Mouse (Mus musculus): ENCODE results near the gene Sacs.
"Not testable (repeated sequence)": the region's sequence is repeated elsewhere in the genome, so short reads cannot be mapped to it uniquely, and the experiment has no call there.

The Sacs gene

GRCm38 (mm10) chr14:61137994-61138726, at the start of gene Sacs:
Gene Sacs (plus strand): TSS chr14:61138457.
- DNase-seq (ENCODE audit: low read depth), result no peak

- DNase-seq (ENCODE audit: low read depth), result no peak
Observed at GRCm38 (mm10) chr14:61090955-61091354, 47.3 kb upstream of the Sacs start.

- DNase-seq (ENCODE audit: low read depth), result no peak
Observed at GRCm38 (mm10) chr14:61092073-61092472, 46.2 kb upstream of the Sacs start.

GRCm38 (mm10) chr14:61097974-61098625, 40.2 kb upstream of the Sacs start:
- DNase-seq (ENCODE audit: low read depth), result no peak

GRCm38 (mm10) chr14:61100736-61101135, 37.5 kb upstream of the Sacs start:
- no peak for DNase-seq (ENCODE audit: low read depth)

- no peak for DNase-seq (ENCODE audit: low read depth)
Observed at GRCm38 (mm10) chr14:61106404-61106803, 31.9 kb upstream of the Sacs start.

- no peak for DNase-seq (ENCODE audit: low read depth)
Observed at GRCm38 (mm10) chr14:61108625-61109024, 29.6 kb upstream of the Sacs start.

GRCm38 (mm10) chr14:61112404-61112803, 25.9 kb upstream of the Sacs start:
- peak; percentile 71 for DNase-seq (ENCODE audit: low read depth)

- no peak for DNase-seq (ENCODE audit: low read depth)
Observed at GRCm38 (mm10) chr14:61124755-61125154, 13.5 kb upstream of the Sacs start.

- no peak for DNase-seq (ENCODE audit: low read depth)
Observed at GRCm38 (mm10) chr14:61125201-61125600, 13.1 kb upstream of the Sacs start.

- DNase-seq (ENCODE audit: low read depth), result not testable (repeated sequence)
Observed at GRCm38 (mm10) chr14:61127365-61127764, 10.9 kb upstream of the Sacs start.

GRCm38 (mm10) chr14:61128961-61129507, 9.2 kb upstream of the Sacs start:
- no peak for DNase-seq (ENCODE audit: low read depth)

GRCm38 (mm10) chr14:61132556-61132955, 5.7 kb upstream of the Sacs start:
- no peak for DNase-seq (ENCODE audit: low read depth)

GRCm38 (mm10) chr14:61134381-61135030, 3.8 kb upstream of the Sacs start:
- DNase-seq (ENCODE audit: low read depth), result no peak

- no peak for DNase-seq (ENCODE audit: low read depth)
Observed at GRCm38 (mm10) chr14:61137410-61137809, 847 bp upstream of the Sacs start.

- DNase-seq (ENCODE audit: low read depth), result no peak
Observed at GRCm38 (mm10) chr14:61138727-61139067, 440 bp downstream of the Sacs start.

- no peak for DNase-seq (ENCODE audit: low read depth)
Observed at GRCm38 (mm10) chr14:61143358-61143757, 5.1 kb downstream of the Sacs start.

- DNase-seq (ENCODE audit: low read depth), result peak; percentile 45
Observed at GRCm38 (mm10) chr14:61143869-61144268, 5.6 kb downstream of the Sacs start.

- not testable (repeated sequence) for DNase-seq (ENCODE audit: low read depth)
Observed at GRCm38 (mm10) chr14:61150416-61150815, 12.2 kb downstream of the Sacs start.

GRCm38 (mm10) chr14:61154900-61155585, 16.8 kb downstream of the Sacs start:
- no peak for DNase-seq (ENCODE audit: low read depth)

- no peak for DNase-seq (ENCODE audit: low read depth)
Observed at GRCm38 (mm10) chr14:61155687-61156086, 17.4 kb downstream of the Sacs start.

- not testable (repeated sequence) for DNase-seq (ENCODE audit: low read depth)
Observed at GRCm38 (mm10) chr14:61157426-61157825, 19.2 kb downstream of the Sacs start.

Measured in 416B (cell line).